Mouse (Mus musculus) cerebellum, adult 11 months (tissue): Measurements from ENCODE around the gene Msmb.
"Not testable (repeated sequence)": the region's sequence is repeated elsewhere in the genome, so short reads cannot be mapped to it uniquely, and the experiment has no call there.

ENCODE experiments used
- DNase-seq: peaks from one replicate; pipeline ENCODE4 v3.0.0; 2022

Gene Msmb

GRCm38 (mm10) chr14:32141723-32142122 lies at the start of gene Msmb:
Gene Msmb, plus strand, starts transcription at chr14:32142023.
- DNase-seq, result no peak

- no peak for DNase-seq
Observed at GRCm38 (mm10) chr14:32093018-32093417, 48.8 kb upstream of the Msmb start.

GRCm38 (mm10) chr14:32093500-32094117 lies 48.2 kb upstream of the Msmb start:
- no peak for DNase-seq

GRCm38 (mm10) chr14:32095646-32096045 lies 46.2 kb upstream of the Msmb start:
- DNase-seq, result no peak

GRCm38 (mm10) chr14:32096740-32097139 lies 45.1 kb upstream of the Msmb start:
- DNase-seq, result no peak

GRCm38 (mm10) chr14:32097691-32098090 lies 44.1 kb upstream of the Msmb start:
- no peak for DNase-seq

GRCm38 (mm10) chr14:32098951-32099350 lies 42.9 kb upstream of the Msmb start:
- no peak for DNase-seq

- no peak for DNase-seq
Observed at GRCm38 (mm10) chr14:32103556-32103955, 38.3 kb upstream of the Msmb start.

GRCm38 (mm10) chr14:32105663-32106062 lies 36.2 kb upstream of the Msmb start:
- DNase-seq, result no peak

GRCm38 (mm10) chr14:32106911-32107310 lies 34.9 kb upstream of the Msmb start:
- no peak for DNase-seq

- DNase-seq, result not testable (repeated sequence)
Observed at GRCm38 (mm10) chr14:32112124-32112523, 29.7 kb upstream of the Msmb start.

- DNase-seq, result no peak
Observed at GRCm38 (mm10) chr14:32120940-32121919, 20.6 kb upstream of the Msmb start.

- no peak for DNase-seq
Observed at GRCm38 (mm10) chr14:32121920-32122315, 19.9 kb upstream of the Msmb start.

GRCm38 (mm10) chr14:32124261-32124660 lies 17.6 kb upstream of the Msmb start:
- no peak for DNase-seq

GRCm38 (mm10) chr14:32125256-32125655 lies 16.6 kb upstream of the Msmb start:
- not testable (repeated sequence) for DNase-seq

- no peak for DNase-seq
Observed at GRCm38 (mm10) chr14:32128409-32128808, 13.4 kb upstream of the Msmb start.

GRCm38 (mm10) chr14:32131836-32132235 lies 10.0 kb upstream of the Msmb start:
- no peak for DNase-seq

- DNase-seq, result no peak
Observed at GRCm38 (mm10) chr14:32134293-32134692, 7.5 kb upstream of the Msmb start.

- DNase-seq, result not testable (repeated sequence)
Observed at GRCm38 (mm10) chr14:32136467-32136866, 5.4 kb upstream of the Msmb start.

GRCm38 (mm10) chr14:32140359-32140965 lies 1.4 kb upstream of the Msmb start:
- DNase-seq, result no peak

GRCm38 (mm10) chr14:32144734-32145133 lies 2.9 kb downstream of the Msmb start:
- DNase-seq, result no peak

- DNase-seq, result no peak
Observed at GRCm38 (mm10) chr14:32145401-32145800, 3.6 kb downstream of the Msmb start.

GRCm38 (mm10) chr14:32145809-32146511 lies 4.1 kb downstream of the Msmb start:
- DNase-seq, result no peak
